Mouse (Mus musculus) kidney, embryonic 14.5 days (tissue): Measurements from ENCODE around the gene Pros1. TPM values are rescaled to one million over a fixed set of nuclear protein-coding genes. Genes with fewer than 3 reads are reported as not detected.

Experiments used
- ATAC-seq: fragments of 200-750 bp; cut with Nextera tagmentation; 2 replicates; pipeline ENCODE4 v1.8.0; 2017; ENCODE audit warnings: moderate number of reproducible peaks, mild to moderate bottlenecking, moderate TSS enrichment, moderate library complexity; ENCODE audit not compliant: low FRiP score, low TSS enrichment
- H3K27ac ChIP-seq: fragments of 300-500 bp; sonication (generic); 2 replicates; pipeline ENCODE4 v1.5.1; 2014; ENCODE audit warnings: low read depth, mild to moderate bottlenecking, low read length, moderate library complexity, mixed read lengths
- H3K27me3 ChIP-seq: fragments of 300-500 bp; sonication (generic); 2 replicates; pipeline ENCODE4 v1.6.1; 2014; ENCODE audit warnings: mild to moderate bottlenecking, low read length; ENCODE audit not compliant: control insufficient read depth, insufficient read depth
- H3K36me3 ChIP-seq: fragments of 300-500 bp; sonication (generic); 2 replicates; pipeline ENCODE4 v1.6.1; 2014; ENCODE audit warnings: low read length, mixed read lengths; ENCODE audit not compliant: control insufficient read depth, insufficient read depth
- H3K4me1 ChIP-seq: fragments of 300-500 bp; sonication (generic); 2 replicates; pipeline ENCODE4 v1.6.1; 2014; ENCODE audit warnings: low read length, mixed read lengths; ENCODE audit not compliant: control insufficient read depth, insufficient read depth
- H3K4me2 ChIP-seq: fragments of 300-500 bp; sonication (generic); replicated peaks from 2 replicates; pipeline ENCODE4 v1.6.1; 2014; ENCODE audit warnings: low read depth, mild to moderate bottlenecking, low read length
- H3K4me3 ChIP-seq: fragments of 300-500 bp; sonication (generic); 2 replicates; pipeline ENCODE4 v1.5.1; 2014; ENCODE audit warnings: mild to moderate bottlenecking, low read length
- H3K9ac ChIP-seq: fragments of 300-500 bp; sonication (generic); 2 replicates; pipeline ENCODE4 v1.6.1; 2014; ENCODE audit warnings: low read depth, mild to moderate bottlenecking, low read length, moderate library complexity
- H3K9me3 ChIP-seq: fragments of 300-500 bp; sonication (generic); 2 replicates; pipeline ENCODE4 v1.6.1; 2016; ENCODE audit warnings: low read length; ENCODE audit not compliant: control insufficient read depth
- WGBS: fragments of 180-500 bp; shearing (Covaris S2); extraction: QIAGEN DNeasy Blood & Tissue Kit; methylation state at CpG from one replicate; pipeline ENCODE4 v1.1.7; 2014; 5-methylcytosine and 5-hydroxymethylcytosine counted together
- polyA plus RNA-seq: library from polyadenylated mRNA; unstranded; fragments of >200 nt; fragmentation: Nextera tagmentation; extraction: Ambion mirVana; gene quantifications from 2 replicates; pipeline ENCODE4 v1.2.1, GENCODE M21; 2014

The Pros1 gene
- polyA plus RNA-seq, 1 experiment from 2014 or later: 28.9 TPM

DNA sequence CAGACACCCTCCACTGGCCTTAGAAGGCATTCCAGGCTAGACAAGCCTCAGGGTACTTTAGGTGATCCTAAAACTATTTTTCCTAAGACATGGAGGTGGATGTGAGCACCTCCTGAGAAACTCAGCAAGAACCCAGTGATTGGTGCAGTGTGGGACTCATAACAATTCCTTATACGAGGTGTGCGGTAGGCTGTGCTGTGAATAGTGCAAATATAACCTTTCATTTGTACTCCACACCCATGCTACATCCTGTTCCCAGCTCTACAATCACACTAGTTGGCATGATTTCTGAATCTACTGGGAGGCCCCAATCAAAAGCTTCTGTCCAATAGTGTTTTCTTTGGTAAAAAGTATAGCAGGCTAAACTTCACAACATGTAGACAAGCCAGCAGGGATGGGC is 22.1 kb upstream of the Pros1 start:
- H3K9me3 ChIP-seq: no peaks in the 10 kb centered on the region
- H3K27me3 ChIP-seq: no peaks in the 10 kb centered on the region
- no peak overlapping the region for H3K27ac ChIP-seq
- H3K36me3 ChIP-seq: no peaks in the 10 kb centered on the region
- ATAC-seq: no peak
- H3K9ac ChIP-seq: no peak overlapping the region
- no peak overlapping the region for H3K4me3 ChIP-seq
- WGBS: 86% methylated on average over 2 of the region's 2 CpGs
- H3K4me2 ChIP-seq: no peak overlapping the region
- H3K4me1 ChIP-seq: no peaks in the 10 kb centered on the region

DNA sequence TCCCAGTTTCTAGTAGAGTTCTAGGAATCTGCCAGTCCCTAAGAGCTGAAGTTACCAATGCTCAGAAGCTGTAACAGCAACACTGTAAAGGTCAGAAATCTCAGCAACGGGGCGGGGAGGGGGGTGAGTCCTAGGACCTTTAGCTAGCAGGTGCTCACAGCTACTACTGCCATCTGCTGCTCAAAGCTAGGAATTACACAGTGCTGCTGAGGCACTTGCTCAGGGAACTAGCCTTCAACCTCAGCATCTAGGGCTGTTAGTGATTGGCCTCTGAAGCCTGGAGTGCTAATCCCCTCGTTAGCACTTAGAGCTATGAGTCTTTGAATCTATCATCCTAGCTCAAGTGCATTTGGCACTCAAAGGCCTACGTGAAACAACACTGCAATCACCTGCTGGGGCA is 21.6 kb upstream of the Pros1 start:
- Histone ChIP-seq H3K27me3 (no peaks in the 10 kb centered on the region), H3K4me2 (no peak overlapping the region), H3K36me3 (no peaks in the 10 kb centered on the region), H3K9me3 (no peaks in the 10 kb centered on the region), H3K9ac (no peak overlapping the region), H3K27ac (no peak overlapping the region), H3K4me1 (no peaks in the 10 kb centered on the region), H3K4me3 (no peak overlapping the region)
- WGBS: 14% methylated on average over 4 of the region's 4 CpGs
- no peak for ATAC-seq

DNA sequence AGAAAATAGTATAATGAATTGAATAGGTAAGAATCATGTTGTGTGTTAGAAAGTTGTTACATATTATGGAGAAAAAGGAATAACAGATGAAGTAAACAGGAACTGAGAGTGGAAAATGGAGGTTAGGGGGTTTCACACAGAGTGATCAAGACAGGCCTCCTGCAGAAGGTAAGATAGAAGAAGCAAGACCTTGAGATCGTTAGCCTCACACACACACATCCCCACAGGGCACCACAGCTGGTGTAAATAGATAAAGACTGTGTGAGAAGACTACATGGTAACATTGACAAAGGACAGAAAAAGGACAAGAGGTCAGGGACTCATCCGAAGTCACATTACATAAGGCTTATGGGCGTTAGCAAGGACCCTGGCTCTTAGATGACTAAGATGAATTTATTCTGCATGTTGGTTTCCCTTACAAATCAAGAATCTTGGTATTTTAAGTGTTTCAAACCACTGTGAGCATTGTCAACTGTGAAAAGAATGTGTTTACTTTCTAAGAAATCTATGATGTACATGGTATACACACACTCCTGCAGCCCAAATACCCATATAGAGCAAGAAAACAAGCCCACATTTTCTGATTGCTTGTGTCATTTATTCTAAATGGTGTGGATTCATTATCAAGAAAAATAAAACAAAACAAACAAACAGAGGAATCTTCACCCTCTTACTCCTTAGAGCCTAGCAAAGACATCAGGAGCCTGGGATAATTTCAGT is 19.9 kb upstream of the Pros1 start:
- Histone ChIP-seq H3K27ac (no peak overlapping the region), H3K4me2 (no peak overlapping the region), H3K4me1 (no peaks in the 10 kb centered on the region), H3K9me3 (no peaks in the 10 kb centered on the region), H3K4me3 (no peak overlapping the region), H3K9ac (no peak overlapping the region), H3K27me3 (no peaks in the 10 kb centered on the region), H3K36me3 (no peaks in the 10 kb centered on the region)
- ATAC-seq: no peak
- WGBS: 86% methylated on average over 3 of the region's 3 CpGs

DNA sequence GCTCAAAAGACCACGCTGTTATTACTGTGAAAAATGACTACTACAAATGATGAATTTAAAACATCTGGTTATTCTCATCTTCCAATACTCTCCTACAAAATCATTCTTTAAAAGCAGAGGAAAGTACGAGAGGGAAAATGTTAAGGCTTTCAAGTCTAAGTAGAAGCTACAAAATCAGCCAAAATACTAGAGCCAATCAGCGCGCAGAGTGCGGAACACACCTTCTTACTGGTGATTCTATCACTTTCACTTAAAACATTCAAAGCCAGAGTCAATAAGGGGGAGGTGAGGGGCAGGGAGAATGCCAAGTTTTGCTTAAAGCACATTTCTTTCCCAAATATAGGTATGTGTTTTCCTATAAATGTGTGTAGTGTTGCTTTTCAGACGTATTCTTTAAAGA is 8.8 kb upstream of the Pros1 start:
- no peak overlapping the region for H3K4me3 ChIP-seq
- 87% methylated on average over 6 of the region's 6 CpGs for WGBS

DNA sequence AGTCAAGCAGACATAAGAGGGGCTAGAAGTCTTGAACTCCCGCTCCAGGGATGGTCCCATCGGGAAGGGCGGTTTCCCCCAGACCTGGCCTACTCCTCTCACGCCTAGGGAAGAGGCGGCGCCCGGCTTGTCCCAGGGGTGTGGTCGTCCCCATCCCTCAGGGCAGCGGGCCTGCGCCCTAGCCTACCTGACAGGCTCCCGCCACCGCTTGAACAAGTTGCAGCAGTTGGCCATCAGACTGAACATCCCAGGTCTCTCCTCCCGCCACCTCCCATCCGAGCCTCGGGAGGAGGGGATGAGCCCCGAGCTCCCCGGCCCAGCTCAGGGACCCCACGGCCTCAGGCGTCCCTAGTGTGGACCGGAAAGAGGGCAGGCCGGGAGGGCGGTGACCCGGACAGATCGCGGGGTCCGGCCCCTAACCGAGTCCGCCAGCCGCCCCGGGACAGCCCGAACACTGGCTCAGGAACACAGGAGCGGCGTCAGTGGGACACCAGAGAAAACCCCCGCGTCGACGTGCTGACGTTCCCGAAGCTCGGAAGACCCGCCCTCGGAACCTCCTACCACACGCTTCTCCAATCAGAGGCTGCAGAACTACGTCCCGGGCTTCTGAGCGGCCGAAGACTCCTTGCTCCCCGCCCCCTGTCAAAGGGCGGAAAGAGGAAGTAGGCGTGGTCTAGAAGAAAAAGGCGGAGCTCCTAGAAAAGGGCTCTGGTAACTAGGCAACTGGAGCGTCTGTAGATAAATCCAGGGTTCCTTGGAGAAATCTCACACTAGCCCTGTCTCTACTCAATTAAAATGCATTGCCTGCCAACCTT is 7.4 kb upstream of the Pros1 start, which contains the start of gene Arl13b:
Gene Arl13b (minus strand): TSS at position 543 of the 815 bp plus-strand sequence.
- H3K36me3 ChIP-seq: no peaks in the 10 kb centered on the region
- H3K9ac ChIP-seq: peak within 1 kb of the TSS; percentile 68
- H3K27me3 ChIP-seq: no peaks in the 10 kb centered on the region
- no peak within 1 kb of the TSS for H3K27ac ChIP-seq
- H3K9me3 ChIP-seq: no peaks in the 10 kb centered on the region
- peaks cover 3% of the 10 kb centered on the region; the same call in 1 of the 2 replicates for H3K4me1 ChIP-seq
- H3K4me3 ChIP-seq: peak within 1 kb of the TSS; percentile 67
- peak; percentile 100 for ATAC-seq
- under 1% methylated on average over 52 of the region's 52 CpGs for WGBS
- peak within 1 kb of the TSS; percentile 63 for H3K4me2 ChIP-seq

More for the DNA sequence above, 8.8 kb upstream of the Pros1 start:
- Histone ChIP-seq H3K27me3 (no peaks in the 10 kb centered on the region), H3K27ac (no peak overlapping the region), H3K36me3 (no peaks in the 10 kb centered on the region), H3K4me2 (no peak overlapping the region), H3K9ac (no peak overlapping the region), H3K4me1 (peaks cover 3% of the 10 kb centered on the region; the same call in 1 of the 2 replicates), H3K9me3 (no peaks in the 10 kb centered on the region)
- ATAC-seq: no peak

DNA sequence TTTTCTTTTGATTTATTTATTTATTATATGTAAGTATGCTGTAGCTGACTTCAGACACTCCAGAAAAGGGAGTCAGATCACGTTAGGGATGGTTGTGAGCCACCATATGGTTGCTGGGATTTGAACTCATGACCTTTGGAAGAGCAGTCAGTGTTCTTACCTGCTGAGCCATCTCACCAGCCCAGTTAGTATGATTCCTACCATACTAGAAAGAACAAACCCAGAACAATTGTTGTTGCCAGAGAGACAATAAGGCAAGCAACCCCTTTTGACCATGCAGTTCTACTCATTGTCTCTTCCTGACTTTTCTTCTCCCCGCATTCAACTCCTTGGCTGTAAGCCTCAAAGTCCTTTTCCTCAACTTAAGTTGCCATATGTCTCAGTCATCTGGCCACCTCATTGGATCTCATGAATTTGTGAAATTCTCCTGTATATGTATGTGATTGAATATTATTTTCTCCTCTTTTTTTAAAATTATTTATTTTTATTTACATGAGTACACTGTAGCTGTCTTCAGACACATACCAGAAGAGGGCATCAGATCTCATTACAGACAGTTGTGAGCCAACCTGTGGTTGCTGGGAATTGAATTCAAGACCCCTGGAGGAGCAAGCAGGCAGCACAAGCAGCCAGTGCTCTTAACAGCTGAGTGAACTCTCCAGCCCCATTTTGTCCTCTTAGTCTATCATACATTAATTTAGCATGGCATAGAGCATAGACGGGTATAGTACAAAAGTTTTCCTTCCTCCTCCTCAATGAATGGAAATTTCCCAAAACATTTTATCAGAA is 1.4 kb upstream of the Pros1 start:
- Histone ChIP-seq H3K9me3 (no peaks in the 10 kb centered on the region), H3K4me3 (no peak overlapping the region), H3K4me1 (no peaks in the 10 kb centered on the region), H3K4me2 (no peak overlapping the region), H3K27me3 (no peaks in the 10 kb centered on the region), H3K27ac (no peak overlapping the region), H3K9ac (no peak overlapping the region), H3K36me3 (no peaks in the 10 kb centered on the region)
- no peak for ATAC-seq
- WGBS: 76% methylated on average over 3 of the region's 3 CpGs

DNA sequence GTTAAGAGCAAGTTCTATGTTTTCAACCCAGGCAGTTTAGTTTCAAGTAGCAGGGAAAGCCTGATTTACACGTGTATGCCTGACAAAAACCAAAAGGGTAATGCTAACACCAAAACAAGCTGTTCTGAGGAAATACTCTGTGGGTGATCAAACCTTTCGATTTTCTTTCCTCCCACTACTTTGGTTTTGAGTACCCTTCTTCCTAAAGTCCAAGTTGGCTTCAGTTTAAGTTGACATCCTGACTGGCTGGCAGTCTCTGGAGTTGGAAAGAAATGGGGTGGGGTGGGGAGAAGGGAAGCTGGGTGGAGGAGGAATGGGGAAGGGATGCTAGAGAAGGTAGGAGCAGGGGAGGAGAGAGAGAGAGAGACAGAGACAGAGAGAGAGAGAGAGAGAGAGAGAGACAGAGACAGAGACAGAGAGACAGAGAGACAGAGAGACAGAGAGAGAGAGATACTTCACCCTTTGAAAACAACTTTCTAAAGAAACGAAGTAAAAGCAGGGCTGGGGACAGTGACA is 438 bp upstream of the Pros1 start:
- Histone ChIP-seq H3K4me1 (no peaks in the 10 kb centered on the region), H3K27ac (no peak overlapping the region), H3K4me3 (peak overlapping the region; percentile 48), H3K36me3 (no peaks in the 10 kb centered on the region), H3K27me3 (no peaks in the 10 kb centered on the region), H3K9ac (peak overlapping the region; percentile 71), H3K4me2 (peak overlapping the region; percentile 71), H3K9me3 (no peaks in the 10 kb centered on the region)
- 19% methylated on average over 3 of the region's 3 CpGs for WGBS
- ATAC-seq: peak; percentile 41; the same call in 1 of the 2 replicates

DNA sequence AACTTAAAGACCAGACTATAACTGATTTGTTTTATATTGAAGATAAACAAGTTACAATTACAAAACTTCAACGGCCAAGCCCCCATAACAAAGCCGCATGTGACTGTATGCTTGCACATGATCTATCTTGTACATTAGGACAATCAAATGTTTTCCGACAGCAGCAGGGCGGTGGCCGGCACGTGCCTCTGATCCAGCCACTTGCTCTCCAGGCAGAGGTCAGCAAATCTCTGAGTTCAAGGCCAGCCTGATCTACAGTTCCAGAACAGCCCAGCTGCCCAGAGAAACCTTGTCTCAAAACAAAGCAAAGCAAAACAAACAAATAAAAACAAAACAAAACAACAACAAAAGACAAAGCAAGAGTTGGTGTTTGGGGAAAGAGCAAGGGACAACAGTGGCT is 1.3 kb downstream of the Pros1 start:
- no peaks in the 10 kb centered on the region for H3K36me3 ChIP-seq
- 72% methylated on average over 6 of the region's 6 CpGs for WGBS
- H3K4me3 ChIP-seq: no peak overlapping the region
- H3K27me3 ChIP-seq: no peaks in the 10 kb centered on the region
- no peak for ATAC-seq
- H3K9me3 ChIP-seq: no peaks in the 10 kb centered on the region
- H3K4me1 ChIP-seq: no peaks in the 10 kb centered on the region
- no peak overlapping the region for H3K9ac ChIP-seq
- H3K4me2 ChIP-seq: no peak overlapping the region; the same call in 1 of the 2 replicates
- H3K27ac ChIP-seq: no peak overlapping the region
